Mouse (Mus musculus): Measurements from ENCODE around the gene Naa10. TPM values are rescaled to one million over a fixed set of nuclear protein-coding genes. Genes with fewer than 3 reads are reported as not detected.

Naa10 gene
- 11.0 TPM for polyA plus RNA-seq (2014; fragmentation: Illumina TruSeq; extraction: RNeasy Lipid Tissue Mini Kit (QIAGEN cat#74804); ENCODE audit: low read depth, low replicate concordance)

DNA sequence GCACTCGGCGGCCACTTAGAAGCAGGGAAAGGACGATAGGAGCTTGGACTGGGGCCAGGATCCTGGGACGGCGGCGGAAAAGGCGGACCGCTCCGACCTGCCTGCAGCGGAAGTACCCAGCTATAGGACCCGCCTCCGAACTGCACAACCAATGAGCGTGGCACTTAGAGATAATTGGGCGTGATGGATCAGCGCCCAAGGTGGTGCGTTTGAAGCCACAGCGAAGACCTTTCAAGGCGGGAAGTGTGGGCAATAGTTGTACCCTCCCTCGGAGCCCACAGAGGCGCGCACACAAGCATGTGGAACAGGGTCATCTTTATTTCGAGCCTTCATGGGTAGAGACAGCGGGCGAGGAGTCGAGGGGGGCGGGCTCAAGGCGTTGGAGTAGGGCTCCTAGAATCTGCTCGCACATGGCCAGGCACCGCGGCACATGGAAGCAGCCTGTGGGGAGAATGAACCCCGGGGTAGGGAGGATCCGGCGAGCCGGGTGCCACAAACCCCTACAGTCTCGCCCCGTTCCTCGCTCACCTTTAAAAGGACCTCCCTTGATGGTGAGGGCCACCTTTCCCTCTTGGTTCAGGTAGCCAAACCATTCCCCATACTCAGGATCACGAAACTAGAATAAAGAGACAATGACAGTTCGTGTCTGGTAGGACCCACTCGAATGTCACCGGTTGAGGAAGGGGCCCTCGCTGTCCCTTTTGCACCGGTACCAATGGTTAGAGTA, at the start of gene Naa10, which contains the start of gene Arhgap4:
Gene Naa10, minus strand, starts transcription at position 122 of the 727 bp plus-strand sequence.
Gene Arhgap4, minus strand, starts transcription at position 48 of the 727 bp plus-strand sequence.

GRCm38 (mm10) chrX:73966248-73967176, 44.8 kb upstream of the Naa10 start, which contains the start of gene Hcfc1:
Gene Hcfc1 (minus strand): TSS chrX:73966357.

GRCm38 (mm10) chrX:73930402-73931062, 8.8 kb upstream of the Naa10 start, which contains the start of gene Renbp:
Gene Renbp (minus strand): TSS chrX:73930850.

DNA sequence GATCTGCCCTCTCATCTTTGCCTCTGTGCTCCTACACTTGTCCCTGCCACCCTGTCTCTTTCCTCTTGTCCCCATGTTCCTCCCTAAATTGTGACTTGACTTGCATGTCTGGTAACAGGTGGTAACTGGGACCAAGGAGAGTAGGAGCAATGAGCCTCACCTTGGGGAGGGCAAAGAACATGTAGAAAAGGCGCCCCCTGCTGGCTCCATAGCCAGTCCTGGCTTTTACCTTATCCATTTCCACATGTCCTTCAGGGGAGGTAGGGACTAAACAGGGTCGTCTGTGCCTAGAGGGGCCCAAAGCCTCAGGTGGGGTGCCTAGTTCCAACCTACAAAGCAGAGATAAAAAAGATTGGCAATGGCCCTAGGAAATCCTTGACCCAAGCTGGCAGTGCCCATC, 26.0 kb downstream of the Naa10 start, which contains the start of gene L1cam:
Gene L1cam, minus strand, starts transcription at position 387 of the 400 bp plus-strand sequence.

DNA sequence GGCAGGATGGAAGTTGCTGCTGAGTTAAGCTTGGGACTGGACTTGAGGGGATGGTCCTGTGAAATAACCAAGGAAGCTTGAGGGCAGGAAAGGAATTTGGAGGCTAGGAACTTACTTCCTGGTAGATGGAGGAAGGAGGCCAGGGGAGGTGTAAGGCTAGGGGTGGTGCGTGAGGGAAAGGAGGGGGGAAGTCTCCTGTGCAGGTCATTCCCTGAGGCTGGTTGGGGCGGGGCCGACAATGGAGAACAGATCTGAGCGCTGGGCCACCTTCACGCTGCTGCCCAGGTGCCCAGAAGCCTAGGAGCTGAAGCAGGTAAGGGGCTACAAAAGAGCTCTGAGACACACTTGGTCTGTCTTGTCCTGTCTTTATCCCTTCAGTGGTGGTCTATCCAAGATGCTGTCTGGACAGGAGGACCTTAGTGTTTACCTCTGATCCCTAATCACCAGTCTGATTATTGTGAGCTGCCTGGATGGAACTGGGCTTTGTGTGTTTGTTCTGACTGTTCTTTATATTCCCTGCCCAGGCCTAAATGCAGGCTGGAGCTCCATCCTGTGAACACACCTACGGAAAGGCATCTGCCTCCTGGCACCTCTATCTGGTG, 30.1 kb downstream of the Naa10 start, which contains the start of gene Avpr2:
Gene Avpr2, plus strand, starts transcription at position 552 of the 602 bp plus-strand sequence.

Other genes with a start within 250 kb of the Naa10 start
- 1.7 TPM for gene Slc6a8, start 248.8 kb downstream of the Naa10 start, polyA plus RNA-seq (2014; fragmentation: Illumina TruSeq; extraction: RNeasy Lipid Tissue Mini Kit (QIAGEN cat#74804); ENCODE audit: low read depth, low replicate concordance)
- gene Bcap31, start 205.8 kb downstream of the Naa10 start, polyA plus RNA-seq (2014; fragmentation: Illumina TruSeq; extraction: RNeasy Lipid Tissue Mini Kit (QIAGEN cat#74804); ENCODE audit: low read depth, low replicate concordance): 177 TPM
- 3.3 TPM for gene Abcd1, start 205.3 kb downstream of the Naa10 start, polyA plus RNA-seq (2014; fragmentation: Illumina TruSeq; extraction: RNeasy Lipid Tissue Mini Kit (QIAGEN cat#74804); ENCODE audit: low read depth, low replicate concordance)
- not detected for gene Plxnb3, start 164.9 kb downstream of the Naa10 start, polyA plus RNA-seq (2014; fragmentation: Illumina TruSeq; extraction: RNeasy Lipid Tissue Mini Kit (QIAGEN cat#74804); ENCODE audit: low read depth, low replicate concordance)
- gene Srpk3, start 147.5 kb downstream of the Naa10 start, polyA plus RNA-seq (2014; fragmentation: Illumina TruSeq; extraction: RNeasy Lipid Tissue Mini Kit (QIAGEN cat#74804); ENCODE audit: low read depth, low replicate concordance): not detected
- gene Idh3g, start 135.0 kb downstream of the Naa10 start, polyA plus RNA-seq (2014; fragmentation: Illumina TruSeq; extraction: RNeasy Lipid Tissue Mini Kit (QIAGEN cat#74804); ENCODE audit: low read depth, low replicate concordance): 30.7 TPM
- gene Ssr4, start 134.9 kb downstream of the Naa10 start, polyA plus RNA-seq (2014; fragmentation: Illumina TruSeq; extraction: RNeasy Lipid Tissue Mini Kit (QIAGEN cat#74804); ENCODE audit: low read depth, low replicate concordance): 45.6 TPM
- gene Pdzd4, start 97.0 kb downstream of the Naa10 start, polyA plus RNA-seq (2014; fragmentation: Illumina TruSeq; extraction: RNeasy Lipid Tissue Mini Kit (QIAGEN cat#74804); ENCODE audit: low read depth, low replicate concordance): not detected
- not detected for gene Avpr2, start 29.8 kb downstream of the Naa10 start, polyA plus RNA-seq (2014; fragmentation: Illumina TruSeq; extraction: RNeasy Lipid Tissue Mini Kit (QIAGEN cat#74804); ENCODE audit: low read depth, low replicate concordance)
- not detected for gene L1cam, start 25.8 kb downstream of the Naa10 start, polyA plus RNA-seq (2014; fragmentation: Illumina TruSeq; extraction: RNeasy Lipid Tissue Mini Kit (QIAGEN cat#74804); ENCODE audit: low read depth, low replicate concordance)
- gene Arhgap4, start 74 bp downstream of the Naa10 start, polyA plus RNA-seq (2014; fragmentation: Illumina TruSeq; extraction: RNeasy Lipid Tissue Mini Kit (QIAGEN cat#74804); ENCODE audit: low read depth, low replicate concordance): 0.45 TPM
- gene Renbp, start 8.9 kb upstream of the Naa10 start, polyA plus RNA-seq (2014; fragmentation: Illumina TruSeq; extraction: RNeasy Lipid Tissue Mini Kit (QIAGEN cat#74804); ENCODE audit: low read depth, low replicate concordance): 1.1 TPM
- gene Hcfc1, start 44.4 kb upstream of the Naa10 start, polyA plus RNA-seq (2014; fragmentation: Illumina TruSeq; extraction: RNeasy Lipid Tissue Mini Kit (QIAGEN cat#74804); ENCODE audit: low read depth, low replicate concordance): 12.6 TPM
- 27.4 TPM for gene Irak1, start 102.0 kb upstream of the Naa10 start, polyA plus RNA-seq (2014; fragmentation: Illumina TruSeq; extraction: RNeasy Lipid Tissue Mini Kit (QIAGEN cat#74804); ENCODE audit: low read depth, low replicate concordance)
- not detected for gene Opn1mw, start 205.5 kb upstream of the Naa10 start, polyA plus RNA-seq (2014; fragmentation: Illumina TruSeq; extraction: RNeasy Lipid Tissue Mini Kit (QIAGEN cat#74804); ENCODE audit: low read depth, low replicate concordance)
- 4.2 TPM for gene Mecp2, start 213.4 kb upstream of the Naa10 start, polyA plus RNA-seq (2014; fragmentation: Illumina TruSeq; extraction: RNeasy Lipid Tissue Mini Kit (QIAGEN cat#74804); ENCODE audit: low read depth, low replicate concordance)
- gene Tex28, start 245.9 kb upstream of the Naa10 start, polyA plus RNA-seq (2014; fragmentation: Illumina TruSeq; extraction: RNeasy Lipid Tissue Mini Kit (QIAGEN cat#74804); ENCODE audit: low read depth, low replicate concordance): not detected